Mouse (Mus musculus) ovary, postnatal 14 days (tissue): ENCODE data around the gene Usf3.

Experiments
- DNase-seq: peaks from one replicate; pipeline ENCODE4 v3.0.0; 2022; ENCODE audit warnings: low spot score

The Usf3 gene

GRCm38 (mm10) chr16:44173966-44174530 lies 1.0 kb downstream of the Usf3 start:
- no peak for DNase-seq

DNA sequence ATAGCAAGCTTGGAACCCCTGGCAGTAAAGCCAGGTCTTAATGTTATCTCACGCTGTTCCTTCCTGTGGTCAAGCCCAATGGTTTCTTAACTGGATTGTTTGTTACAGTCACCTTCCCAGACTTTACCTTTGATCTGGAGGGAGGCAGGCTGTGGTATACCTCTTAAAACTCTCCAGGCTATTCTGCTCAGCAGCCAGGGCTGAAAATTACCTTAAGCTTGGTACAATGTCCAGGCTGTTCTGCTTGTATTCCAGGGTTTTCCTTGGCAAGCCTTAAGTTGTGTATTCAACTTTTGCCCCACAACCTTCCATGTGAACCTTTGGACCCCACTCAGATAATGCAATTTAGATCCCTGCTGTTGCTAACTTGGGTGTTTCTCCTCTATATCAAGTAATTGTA lies 2.0 kb downstream of the Usf3 start:
- no peak for DNase-seq

GRCm38 (mm10) chr16:44176511-44176910 lies 3.5 kb downstream of the Usf3 start:
- no peak for DNase-seq

DNA sequence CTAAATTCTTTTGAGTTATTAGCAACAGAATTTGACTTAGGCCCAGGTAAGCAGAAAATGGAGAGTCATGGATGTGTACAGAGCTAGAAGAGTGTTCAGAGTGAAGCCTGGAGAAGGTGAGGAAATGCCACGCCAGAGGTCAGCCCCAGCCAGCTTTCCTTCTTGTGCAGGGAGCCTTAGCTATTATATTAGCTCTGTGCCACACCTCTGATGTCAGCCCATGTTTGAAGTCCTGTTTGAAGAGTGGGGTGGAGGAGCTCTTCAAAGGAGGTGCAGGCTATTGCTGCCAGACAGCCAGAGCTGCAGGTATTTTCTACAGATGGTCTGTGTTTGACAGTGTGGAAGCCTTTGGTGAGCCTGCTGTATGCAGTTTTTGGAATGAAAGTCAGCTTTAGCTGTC lies 5.5 kb downstream of the Usf3 start:
- no peak for DNase-seq

DNA sequence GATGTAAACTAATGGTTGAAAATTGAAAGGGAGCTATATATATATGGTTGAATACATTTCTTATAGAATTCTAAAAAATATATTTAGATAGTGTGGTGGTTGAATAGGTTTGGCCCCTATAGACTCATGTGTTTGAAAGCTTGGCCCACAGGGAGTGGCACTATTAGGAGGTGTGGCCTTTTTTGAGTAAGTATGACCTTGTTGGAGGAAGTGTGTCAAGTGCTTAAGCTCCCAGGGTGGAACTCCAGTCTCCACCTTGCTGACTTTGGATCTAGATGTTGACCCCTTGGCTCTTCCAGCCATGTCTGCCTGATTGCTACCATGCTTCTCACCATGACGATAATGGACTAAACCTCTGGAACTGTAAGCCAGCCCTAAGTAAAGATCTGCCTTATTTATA lies 9.6 kb downstream of the Usf3 start:
- DNase-seq, result no peak

DNA sequence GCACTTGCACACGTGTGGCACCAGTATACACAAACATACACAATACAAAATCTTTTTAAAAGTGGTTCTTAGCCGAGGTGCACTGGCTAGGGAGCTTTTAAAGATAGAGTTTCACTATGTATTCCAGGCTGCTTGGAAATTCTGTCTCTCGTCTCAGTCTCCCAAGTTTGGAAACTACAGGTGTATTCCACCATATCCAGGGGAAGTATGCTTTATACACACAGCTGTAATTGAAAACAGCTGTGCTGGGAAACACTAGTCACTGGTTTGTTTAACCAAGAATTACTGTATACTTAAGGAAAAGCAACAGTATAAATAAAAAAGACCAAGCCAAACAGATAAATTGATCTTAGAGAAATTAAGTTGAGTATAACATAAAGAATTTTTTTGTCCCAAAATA lies 11.7 kb downstream of the Usf3 start:
- no peak for DNase-seq

- DNase-seq, result no peak
These were observed 14.1 kb downstream of the Usf3 start for GRCm38 (mm10) chr16:44187172-44187571.

GRCm38 (mm10) chr16:44188766-44189165 lies 15.7 kb downstream of the Usf3 start:
- DNase-seq, result no peak

- no peak for DNase-seq
These were observed 17.0 kb downstream of the Usf3 start for GRCm38 (mm10) chr16:44190032-44190431.

GRCm38 (mm10) chr16:44190968-44191367 lies 17.9 kb downstream of the Usf3 start:
- DNase-seq, result no peak

- no peak for DNase-seq
These were observed 26.1 kb downstream of the Usf3 start for GRCm38 (mm10) chr16:44199066-44199703.

- no peak for DNase-seq
These were observed 27.1 kb downstream of the Usf3 start for GRCm38 (mm10) chr16:44200146-44200545.

GRCm38 (mm10) chr16:44204331-44204730 lies 31.3 kb downstream of the Usf3 start:
- no peak for DNase-seq

- DNase-seq, result no peak
These were observed 32.9 kb downstream of the Usf3 start for GRCm38 (mm10) chr16:44205973-44206372.

GRCm38 (mm10) chr16:44210156-44211053 lies 37.4 kb downstream of the Usf3 start:
- no peak for DNase-seq

DNA sequence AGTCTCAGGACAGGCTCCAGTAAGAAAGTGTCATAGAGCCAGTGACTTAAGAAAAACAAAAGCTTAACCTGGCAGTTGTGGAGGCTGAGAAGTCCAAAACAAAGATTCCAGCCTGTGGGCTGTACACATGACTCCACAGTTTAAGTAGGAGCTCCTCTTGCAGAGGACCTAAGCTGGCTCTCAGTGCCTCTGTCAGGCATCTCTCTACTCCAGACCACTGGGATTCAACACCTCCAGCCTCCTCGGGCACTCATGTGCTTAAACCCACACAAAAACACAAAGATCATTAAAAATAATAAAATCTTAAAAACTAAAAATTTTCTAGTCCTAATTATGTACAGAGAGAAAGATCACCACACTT lies 38.0 kb downstream of the Usf3 start:
- DNase-seq, result no peak

- no peak for DNase-seq
These were observed 39.7 kb downstream of the Usf3 start for GRCm38 (mm10) chr16:44212703-44213102.

GRCm38 (mm10) chr16:44215513-44215912 lies 42.5 kb downstream of the Usf3 start:
- no peak for DNase-seq

DNA sequence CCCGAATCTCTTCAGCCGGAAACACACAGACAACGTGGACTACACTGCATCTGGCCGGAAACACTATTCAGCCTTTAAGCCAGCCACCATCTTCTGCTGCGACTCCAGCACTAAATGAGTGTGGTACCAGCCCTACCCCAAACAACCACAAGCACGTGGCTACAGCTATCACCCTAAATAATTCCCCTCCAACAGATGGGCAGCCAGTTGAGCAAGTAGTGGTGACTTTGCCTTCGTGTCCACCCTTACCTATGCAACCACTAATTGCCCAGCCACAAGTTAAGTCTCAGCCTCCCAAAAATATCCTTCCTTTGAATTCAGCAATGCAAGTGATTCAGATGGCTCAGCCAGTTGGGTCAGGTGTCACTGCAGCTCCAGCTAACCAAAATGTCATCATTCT lies 43.4 kb downstream of the Usf3 start:
- no peak for DNase-seq

DNA sequence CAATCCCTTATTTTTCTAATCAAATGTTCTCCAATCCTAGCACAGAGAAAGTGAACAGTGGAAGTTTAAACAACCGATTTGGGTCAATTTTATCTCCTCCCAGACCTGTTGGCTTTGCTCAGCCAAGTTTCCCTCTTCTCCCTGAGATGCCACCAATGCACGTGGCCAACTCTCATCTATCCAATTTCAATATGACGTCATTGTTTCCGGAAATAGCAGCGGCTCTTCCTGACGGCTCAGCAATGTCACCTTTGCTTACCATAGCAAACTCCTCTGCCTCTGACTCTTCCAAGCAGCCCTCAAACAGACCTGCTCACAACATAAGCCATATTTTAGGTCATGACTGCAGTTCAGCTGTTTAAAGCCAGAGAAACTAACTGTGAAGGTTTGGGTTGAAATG lies 48.4 kb downstream of the Usf3 start:
- no peak for DNase-seq

DNA sequence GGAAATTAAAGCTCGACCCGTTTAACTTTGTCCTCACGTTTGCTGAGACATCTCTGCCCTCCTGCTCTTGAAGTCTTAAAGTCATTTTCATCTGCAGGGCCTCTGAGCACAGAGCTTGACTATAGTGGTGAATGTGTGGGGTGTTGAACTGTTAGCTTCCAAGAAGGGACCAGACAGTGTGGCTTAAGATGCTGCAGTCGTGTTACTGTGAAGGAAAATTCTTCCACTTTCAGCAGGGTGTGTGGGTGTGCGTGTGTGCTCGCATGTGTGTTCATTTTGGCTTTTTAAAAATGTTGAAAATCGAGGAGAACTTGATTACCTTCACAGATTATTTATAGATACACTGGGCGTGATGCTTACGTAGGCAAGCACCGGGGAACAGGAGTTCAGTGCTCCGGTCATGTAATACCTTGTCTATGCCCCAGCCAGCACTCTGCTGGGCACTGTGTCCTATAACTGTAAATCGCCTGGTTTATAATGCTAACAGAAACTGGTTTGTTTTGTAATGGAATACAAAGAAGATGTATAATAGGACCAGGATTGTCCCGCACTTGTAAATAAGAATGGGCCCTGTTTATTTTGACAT lies 53.8 kb downstream of the Usf3 start:
- no peak for DNase-seq

GRCm38 (mm10) chr16:44233019-44233418 lies 60.0 kb downstream of the Usf3 start:
- no peak for DNase-seq

GRCm38 (mm10) chr16:44237836-44238235 lies 64.8 kb downstream of the Usf3 start:
- DNase-seq, result no peak
